Mouse (Mus musculus) erythroblast, embryonic 14.5 days (primary cell): ENCODE data around the gene Syn2.

Experiments
- GATA1 ChIP-seq: IDR thresholded peaks from 2 replicates; pipeline ENCODE4 v1.6.1; 2012; ENCODE audit warnings: low read length, inconsistent platforms, mixed read lengths
- TAL1 ChIP-seq: IDR thresholded peaks from 3 replicates; pipeline ENCODE4 v1.6.1; 2012; ENCODE audit warnings: low read length, inconsistent platforms, mixed read lengths

DNA sequence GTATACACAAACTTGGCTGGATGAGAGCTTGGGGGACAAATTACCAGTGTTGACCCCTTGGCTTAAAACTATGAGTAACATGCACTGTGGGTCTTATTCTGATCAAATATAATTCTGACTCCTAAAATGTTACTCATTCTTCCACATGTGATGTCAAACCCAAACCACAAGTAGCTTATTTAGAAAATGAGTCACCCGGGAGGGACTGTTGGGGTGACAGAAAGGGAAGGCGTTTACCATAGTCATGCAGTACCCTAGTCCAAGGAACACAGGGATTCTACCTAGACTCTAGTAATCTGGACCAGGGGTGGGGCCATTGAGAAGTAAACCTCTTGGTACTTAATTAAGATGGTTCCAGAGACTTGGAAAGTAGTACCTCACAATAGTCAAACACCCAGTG lies 149.5 kb downstream of the Syn2 start:
- TF ChIP-seq TAL1 (no peak), GATA1 (no peak)
